Mouse (Mus musculus) intestine, embryonic 14.5 days (tissue): ENCODE measurements around the gene Fastkd5. TPM values are rescaled to one million over a fixed set of nuclear protein-coding genes. Genes with fewer than 3 reads are reported as not detected.

Experiments
- polyA plus RNA-seq: library from polyadenylated mRNA; unstranded; fragments of >200 nt; fragmentation: Nextera tagmentation; extraction: Ambion mirVana; gene quantifications from 2 replicates; pipeline ENCODE4 v1.2.1, GENCODE M21; 2014

Gene Fastkd5
- polyA plus RNA-seq, 1 experiment from 2014 or later = 17.2 TPM

Other genes with a start within 250 kb of the Fastkd5 start
- 35.8 and 40.8 TPM in 2 replicates for gene Cpxm1, start 232.5 kb downstream of the Fastkd5 start, polyA plus RNA-seq
- not detected in 2 replicates for gene Gm28372, start 224.8 kb downstream of the Fastkd5 start, polyA plus RNA-seq
- 0.52 TPM in 1 of 2 replicates, not detected in the other for gene 1700020A23Rik, start 224.8 kb downstream of the Fastkd5 start, polyA plus RNA-seq
- gene Tmem239, start 223.5 kb downstream of the Fastkd5 start, polyA plus RNA-seq = not detected in 2 replicates
- 62.7 and 78.0 TPM in 2 replicates for gene Vps16, start 205.7 kb downstream of the Fastkd5 start, polyA plus RNA-seq
- 10.1 and 11.7 TPM in 2 replicates for gene Pced1a, start 205.3 kb downstream of the Fastkd5 start, polyA plus RNA-seq
- gene Ptpra, start 179.7 kb downstream of the Fastkd5 start, polyA plus RNA-seq = 95.1 and 98.6 TPM in 2 replicates
- 97.4 and 100 TPM in 2 replicates for gene Mrps26, start 66.3 kb downstream of the Fastkd5 start, polyA plus RNA-seq
- gene Oxt, start 53.9 kb downstream of the Fastkd5 start, polyA plus RNA-seq = not detected in 2 replicates
- gene Avp, start 47.5 kb downstream of the Fastkd5 start, polyA plus RNA-seq = not detected in 2 replicates
- gene Ubox5, start within 50 bp of the Fastkd5 start, polyA plus RNA-seq = 15.9 and 17.2 TPM in 2 replicates
- 4.0 and 5.2 TPM in 2 replicates for gene Lzts3, start 12.8 kb upstream of the Fastkd5 start, polyA plus RNA-seq
- 67.9 and 68.1 TPM in 2 replicates for gene Ddrgk1, start 34.6 kb upstream of the Fastkd5 start, polyA plus RNA-seq
- 86.7 and 95.7 TPM in 2 replicates for gene Itpa, start 37.6 kb upstream of the Fastkd5 start, polyA plus RNA-seq
- gene Slc4a11, start 67.5 kb upstream of the Fastkd5 start, polyA plus RNA-seq = 0.14 and 0.30 TPM in 2 replicates